Mouse (Mus musculus): ENCODE results near the gene Abhd14b. TPM values are rescaled to one million over a fixed set of nuclear protein-coding genes. Genes with fewer than 3 reads are reported as not detected.

Abhd14b gene
- total RNA-seq, 2 experiments from 2014 or later: 13.3 to 13.8 TPM

- DNase-seq: no peak
- intact Hi-C loops (cut with DNase I): loop anchor here (10.0 kb wide), 1 partner anchor 214 kb away; no protein-coding TSS in a partner anchor
Measured at GRCm38 (mm10) chr9:106428719-106429220, 18.5 kb upstream of the Abhd14b start.

- intact Hi-C loops (cut with DNase I): loop anchor here (10.0 kb wide), 1 partner anchor 215 kb away; no protein-coding TSS in a partner anchor
Measured at GRCm38 (mm10) chr9:106429221-106430014, 17.8 kb upstream of the Abhd14b start, which contains the start of gene Rpl29. Gene Rpl29 (plus strand): TSS chr9:106429454.

GRCm38 (mm10) chr9:106430015-106430264, 17.3 kb upstream of the Abhd14b start:
- no peak for DNase-seq
- intact Hi-C loops (cut with DNase I): no loop called here

More at GRCm38 (mm10) chr9:106429221-106430014, 17.8 kb upstream of the Abhd14b start, which contains the start of gene Rpl29:
- DNase-seq: peak; percentile 95

DNA sequence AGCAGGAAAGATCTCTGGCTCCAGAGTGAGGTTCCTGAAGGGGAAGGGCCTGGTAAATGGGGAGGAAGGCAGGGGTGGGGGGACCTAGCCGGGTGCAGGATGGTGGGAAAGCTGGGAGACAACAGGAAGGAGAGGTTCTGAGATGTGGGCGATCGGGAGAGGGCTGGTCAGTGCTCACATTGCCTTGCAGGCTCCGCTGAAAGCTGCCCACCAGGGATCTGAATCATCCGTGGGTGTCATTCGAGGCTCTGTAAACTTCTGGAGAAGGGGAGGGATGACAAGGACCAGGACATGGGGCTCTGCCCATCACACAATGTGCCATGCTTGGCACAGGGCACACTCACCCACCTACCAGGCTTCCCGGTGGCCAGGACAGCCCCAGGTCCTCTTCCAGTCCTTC, 13.9 kb upstream of the Abhd14b start:
- intact Hi-C loops (cut with DNase I): no loop called here
- DNase-seq: no peak

DNA sequence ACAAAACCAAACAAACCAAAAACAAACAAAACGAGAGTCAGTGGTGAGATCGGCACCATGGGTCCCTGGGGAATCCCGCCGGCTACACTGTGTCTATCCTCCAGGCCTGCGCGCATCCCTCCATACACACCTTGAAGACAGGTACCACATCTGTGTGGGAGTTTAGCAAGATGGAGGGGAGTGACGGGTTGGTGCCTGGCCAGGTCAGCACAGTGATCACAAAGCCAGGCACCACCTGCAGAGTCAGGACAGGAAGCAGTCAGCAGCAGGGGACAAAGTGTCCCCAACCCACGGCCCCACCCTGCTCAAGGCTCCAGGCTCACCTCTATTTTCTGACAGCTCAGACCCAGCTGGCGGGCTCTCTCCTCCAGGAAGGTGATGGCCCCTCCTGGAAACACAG, 10.7 kb upstream of the Abhd14b start:
- DNase-seq: no peak
- intact Hi-C loops (cut with DNase I): no loop called here

- no peak for DNase-seq
- intact Hi-C loops (cut with DNase I): no loop called here
Measured at GRCm38 (mm10) chr9:106442680-106443079, 4.6 kb upstream of the Abhd14b start.

DNA sequence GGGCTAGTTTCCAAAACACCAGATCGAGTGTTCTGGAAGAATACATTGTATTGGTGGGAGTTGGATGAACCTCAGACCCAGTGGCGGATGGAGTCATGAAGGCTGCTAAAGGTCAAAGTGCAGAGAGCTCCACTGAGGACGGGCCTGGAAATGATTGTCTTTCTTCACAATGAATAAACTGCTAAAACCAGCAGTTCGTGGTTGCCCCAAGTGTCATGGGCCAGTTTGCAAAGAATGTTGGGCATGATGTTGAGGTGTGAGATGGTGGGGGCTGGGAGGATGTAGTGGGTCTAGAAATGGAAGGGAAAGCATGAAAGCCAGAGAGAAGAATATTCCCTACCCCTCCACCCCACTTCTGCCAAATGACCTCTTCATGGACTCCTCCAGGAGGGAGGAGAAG, 2.4 kb upstream of the Abhd14b start:
- intact Hi-C loops (cut with DNase I): no loop called here
- DNase-seq: no peak

DNA sequence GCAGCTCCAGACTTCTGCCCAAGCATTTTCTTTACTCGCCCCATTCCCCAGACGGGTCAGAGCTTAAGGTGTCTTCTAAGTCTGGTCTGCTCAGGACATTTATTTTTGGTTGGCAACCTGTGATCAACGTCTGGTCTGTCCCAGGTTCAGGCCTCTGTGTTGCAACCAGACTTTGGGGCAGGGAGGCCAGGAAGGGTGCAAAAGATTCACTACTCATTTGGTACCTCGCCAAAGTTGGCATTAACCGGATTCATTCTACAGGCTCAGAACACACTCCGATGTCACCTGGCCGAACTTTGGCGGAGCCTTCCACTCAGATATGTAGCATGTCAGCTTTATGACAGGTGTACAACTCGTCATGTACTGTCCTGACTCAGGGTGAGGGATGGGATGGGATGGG, 692 bp downstream of the Abhd14b start:
- intact Hi-C loops (cut with DNase I): no loop called here
- no peak for DNase-seq

GRCm38 (mm10) chr9:106448498-106449031, 1.3 kb downstream of the Abhd14b start:
- DNase-seq: peak; percentile 76
- intact Hi-C loops (cut with DNase I): no loop called here

- intact Hi-C loops (cut with DNase I): no loop called here
- no peak for DNase-seq
Measured at GRCm38 (mm10) chr9:106449947-106450346, 2.7 kb downstream of the Abhd14b start.

- DNase-seq: peak; percentile 78
- intact Hi-C loops (cut with DNase I): no loop called here
Measured at GRCm38 (mm10) chr9:106450661-106451060, 3.4 kb downstream of the Abhd14b start.

- intact Hi-C loops (cut with DNase I): no loop called here
- no peak for DNase-seq
Measured at GRCm38 (mm10) chr9:106451298-106451697, 4.0 kb downstream of the Abhd14b start.

DNA sequence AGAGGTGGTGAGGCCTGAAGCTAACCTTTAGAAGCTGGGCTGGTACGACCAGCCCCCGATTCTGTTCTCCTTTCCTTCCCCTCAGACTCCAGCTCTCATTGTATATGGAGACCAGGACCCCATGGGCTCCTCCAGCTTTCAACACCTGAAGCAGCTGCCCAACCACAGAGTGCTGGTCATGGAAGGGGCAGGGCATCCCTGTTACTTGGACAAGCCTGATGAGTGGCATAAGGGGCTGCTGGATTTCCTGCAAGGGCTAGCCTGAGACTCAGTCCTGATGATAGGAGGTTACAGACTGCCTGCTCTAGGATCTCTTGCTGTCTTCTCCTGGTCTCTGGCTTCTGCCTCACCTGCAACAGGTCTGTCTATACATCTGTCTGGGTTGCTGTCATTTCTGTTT, 4.6 kb downstream of the Abhd14b start:
- no peak for DNase-seq
- intact Hi-C loops (cut with DNase I): no loop called here

- DNase-seq: no peak
- intact Hi-C loops (cut with DNase I): no loop called here
Measured at GRCm38 (mm10) chr9:106452351-106452750, 5.1 kb downstream of the Abhd14b start.

DNA sequence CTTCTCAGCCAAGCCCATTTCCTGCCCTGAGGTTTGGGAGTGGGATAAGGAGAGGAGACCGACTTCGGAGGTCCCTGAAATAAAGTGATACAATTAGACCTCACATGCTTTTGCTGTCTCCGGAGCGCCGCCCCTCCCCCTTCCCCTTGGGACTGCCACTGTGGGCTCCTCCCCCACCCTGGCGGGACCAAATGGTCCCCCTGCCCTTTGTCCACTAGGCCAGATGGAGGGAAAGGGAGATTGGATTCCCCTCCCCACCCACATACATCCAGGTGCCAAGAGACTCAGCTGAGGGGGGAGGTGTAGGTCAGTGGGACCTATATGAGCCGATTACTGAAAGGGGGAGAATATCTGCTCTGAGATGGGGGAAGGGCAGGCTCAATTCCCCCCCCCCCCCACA, 5.6 kb downstream of the Abhd14b start:
- peak; percentile 91 for DNase-seq

GRCm38 (mm10) chr9:106453271-106454070, 6.2 kb downstream of the Abhd14b start, which contains the start of gene Pcbp4:
Gene Pcbp4 (plus strand): TSS chr9:106453291.
- intact Hi-C loops (cut with DNase I): no loop called here
- DNase-seq: peak; percentile 78

More for the DNA sequence above, 5.6 kb downstream of the Abhd14b start:
- intact Hi-C loops (cut with DNase I): no loop called here

DNA sequence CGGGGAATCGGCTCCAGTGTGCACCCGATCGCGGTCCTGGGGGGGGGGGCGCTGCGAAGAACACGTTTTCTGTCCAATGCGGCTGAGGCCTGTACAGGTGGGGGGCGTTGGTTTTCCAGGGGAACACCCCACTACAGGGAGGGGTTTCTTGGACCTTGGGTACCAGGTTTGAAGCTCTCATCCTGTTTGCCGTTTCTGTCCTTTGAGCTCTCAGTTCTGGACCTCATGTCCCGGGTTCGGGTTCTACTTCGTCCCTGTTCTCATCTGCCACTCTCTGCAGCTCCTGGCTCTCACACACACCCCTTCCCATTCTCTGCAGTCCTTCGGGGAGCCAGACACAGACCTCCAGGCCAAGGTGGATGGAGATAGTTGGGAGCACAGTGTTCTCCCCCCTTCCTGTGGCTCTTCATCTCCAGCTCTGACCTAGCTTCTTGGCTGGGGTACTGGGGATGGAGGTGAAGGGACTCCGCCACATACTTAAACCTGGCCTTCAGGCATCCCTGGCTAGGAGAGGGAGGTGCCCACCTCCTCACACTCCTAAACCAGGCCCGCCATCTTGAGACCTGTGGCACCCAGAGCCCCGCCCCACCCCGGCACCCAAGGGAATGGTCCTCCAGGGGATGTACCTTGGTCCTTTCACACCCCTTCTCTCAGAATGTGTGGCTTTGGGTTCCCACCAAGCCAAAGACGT, 7.0 kb downstream of the Abhd14b start:
- DNase-seq: peak; percentile 72
- intact Hi-C loops (cut with DNase I): no loop called here

- intact Hi-C loops (cut with DNase I): no loop called here
- DNase-seq: no peak
Measured at GRCm38 (mm10) chr9:106454888-106455681, 7.8 kb downstream of the Abhd14b start.

DNA sequence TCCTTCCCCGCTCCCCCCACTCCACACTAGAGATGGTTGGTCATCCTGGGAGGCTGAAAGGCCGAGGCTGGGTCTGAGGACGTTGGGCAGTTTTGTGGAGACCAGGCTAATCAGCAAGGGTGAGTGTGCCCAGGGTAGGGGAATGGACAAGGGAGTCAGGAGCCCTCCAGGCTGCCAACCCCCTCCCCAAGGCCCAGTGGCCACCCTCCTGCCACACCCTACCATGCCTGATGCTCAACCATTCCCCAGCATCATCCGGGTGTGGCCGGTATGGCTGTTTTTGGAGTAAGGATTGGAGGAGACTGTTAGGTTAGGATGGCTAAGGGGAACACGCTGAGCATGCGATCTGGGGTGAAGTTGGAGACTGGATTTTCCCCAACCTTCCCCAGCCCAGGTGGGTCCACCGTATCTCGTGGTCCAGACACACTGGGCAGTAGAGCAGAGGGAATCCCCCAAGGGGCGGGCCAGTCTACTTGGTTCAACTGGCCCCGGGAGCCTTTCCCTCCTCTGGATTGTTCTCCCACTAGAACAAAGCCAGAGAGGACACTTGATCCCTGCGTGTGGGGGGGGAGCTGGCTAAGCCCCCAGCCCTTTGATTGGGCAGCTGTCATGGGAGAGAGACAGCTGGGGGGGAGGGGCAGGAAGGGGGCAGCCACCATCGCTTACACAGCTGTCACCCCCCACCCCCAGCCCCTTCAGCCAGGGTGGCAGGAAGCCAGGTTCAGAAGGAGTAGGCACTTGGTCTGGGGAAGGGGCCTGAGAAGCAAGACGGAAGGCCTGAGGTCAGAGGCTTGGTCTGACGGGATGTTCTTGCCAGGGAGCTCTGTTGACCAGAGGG, 9.3 kb downstream of the Abhd14b start:
- peak; percentile 95 for DNase-seq
- intact Hi-C loops (cut with DNase I): no loop called here
